Mouse (Mus musculus) kidney, embryonic 14.5 days (tissue): ENCODE data around the gene Actb. TPM values are rescaled to one million over a fixed set of nuclear protein-coding genes. Genes with fewer than 3 reads are reported as not detected.
A peak's percentile ranks its signal among the peaks of the same experiment; 100 is the strongest.

ENCODE experiments used
- ATAC-seq: fragments of 200-750 bp; cut with Nextera tagmentation; 2 replicates; pipeline ENCODE4 v1.8.0; 2017; ENCODE audit warnings: moderate number of reproducible peaks, mild to moderate bottlenecking, moderate TSS enrichment, moderate library complexity; ENCODE audit not compliant: low FRiP score, low TSS enrichment
- H3K27ac ChIP-seq: fragments of 300-500 bp; sonication (generic); 2 replicates; pipeline ENCODE4 v1.5.1; 2014; ENCODE audit warnings: low read depth, mild to moderate bottlenecking, low read length, moderate library complexity, mixed read lengths
- H3K27me3 ChIP-seq: fragments of 300-500 bp; sonication (generic); 2 replicates; pipeline ENCODE4 v1.6.1; 2014; ENCODE audit warnings: mild to moderate bottlenecking, low read length; ENCODE audit not compliant: control insufficient read depth, insufficient read depth
- H3K36me3 ChIP-seq: fragments of 300-500 bp; sonication (generic); 2 replicates; pipeline ENCODE4 v1.6.1; 2014; ENCODE audit warnings: low read length, mixed read lengths; ENCODE audit not compliant: control insufficient read depth, insufficient read depth
- H3K4me1 ChIP-seq: fragments of 300-500 bp; sonication (generic); 2 replicates; pipeline ENCODE4 v1.6.1; 2014; ENCODE audit warnings: low read length, mixed read lengths; ENCODE audit not compliant: control insufficient read depth, insufficient read depth
- H3K4me2 ChIP-seq: fragments of 300-500 bp; sonication (generic); replicated peaks from 2 replicates; pipeline ENCODE4 v1.6.1; 2014; ENCODE audit warnings: low read depth, mild to moderate bottlenecking, low read length
- H3K4me3 ChIP-seq: fragments of 300-500 bp; sonication (generic); 2 replicates; pipeline ENCODE4 v1.5.1; 2014; ENCODE audit warnings: mild to moderate bottlenecking, low read length
- H3K9ac ChIP-seq: fragments of 300-500 bp; sonication (generic); 2 replicates; pipeline ENCODE4 v1.6.1; 2014; ENCODE audit warnings: low read depth, mild to moderate bottlenecking, low read length, moderate library complexity
- H3K9me3 ChIP-seq: fragments of 300-500 bp; sonication (generic); 2 replicates; pipeline ENCODE4 v1.6.1; 2016; ENCODE audit warnings: low read length; ENCODE audit not compliant: control insufficient read depth
- WGBS: fragments of 180-500 bp; shearing (Covaris S2); extraction: QIAGEN DNeasy Blood & Tissue Kit; methylation state at CpG from one replicate; pipeline ENCODE4 v1.1.7; 2014; 5-methylcytosine and 5-hydroxymethylcytosine counted together
- polyA plus RNA-seq: library from polyadenylated mRNA; unstranded; fragments of >200 nt; fragmentation: Nextera tagmentation; extraction: Ambion mirVana; gene quantifications from 2 replicates; pipeline ENCODE4 v1.2.1, GENCODE M21; 2014

The Actb gene
- polyA plus RNA-seq, 1 experiment from 2014 or later = 14,375 TPM

- H3K27ac ChIP-seq = peak overlapping the region; percentile 73
- H3K9ac ChIP-seq = no peak overlapping the region
- 50% methylated on average over 3 of the region's 3 CpGs for WGBS
- H3K36me3 ChIP-seq = no peaks in the 10 kb centered on the region
- no peaks in the 10 kb centered on the region for H3K27me3 ChIP-seq
- peaks cover 22% of the 10 kb centered on the region for H3K4me1 ChIP-seq
- no peak overlapping the region for H3K4me3 ChIP-seq
- no peaks in the 10 kb centered on the region for H3K9me3 ChIP-seq
- 0 out of 2 replicates have a peak overlapping the region, but pooled peaks have one; percentile 26 for H3K4me2 ChIP-seq
- ATAC-seq = no peak
Measured at GRCm38 (mm10) chr5:142926940-142927228, 20.3 kb upstream of the Actb start.

- Histone ChIP-seq H3K4me2 (peak overlapping the region; percentile 26; the same call in 1 of the 2 replicates), H3K27me3 (no peaks in the 10 kb centered on the region), H3K4me3 (no peak overlapping the region), H3K4me1 (peaks cover 22% of the 10 kb centered on the region), H3K9ac (no peak overlapping the region), H3K9me3 (no peaks in the 10 kb centered on the region), H3K36me3 (no peaks in the 10 kb centered on the region), H3K27ac (peak overlapping the region; percentile 73)
- peak; percentile 58 for ATAC-seq
- WGBS = 10% methylated on average over 13 of the region's 13 CpGs
Measured at GRCm38 (mm10) chr5:142926204-142926939, 19.8 kb upstream of the Actb start.

GRCm38 (mm10) chr5:142924336-142924959 is 17.9 kb upstream of the Actb start:
- H3K4me1 ChIP-seq = peaks cover 30% of the 10 kb centered on the region

GRCm38 (mm10) chr5:142923781-142924180 is 17.2 kb upstream of the Actb start:
- no peak for ATAC-seq
- Histone ChIP-seq H3K27me3 (no peaks in the 10 kb centered on the region), H3K4me3 (no peak overlapping the region), H3K36me3 (no peaks in the 10 kb centered on the region), H3K4me1 (peaks cover 28% of the 10 kb centered on the region), H3K9ac (no peak overlapping the region), H3K27ac (no peak overlapping the region), H3K9me3 (no peaks in the 10 kb centered on the region), H3K4me2 (no peak overlapping the region)
- 87% methylated on average over 3 of the region's 3 CpGs for WGBS

More at GRCm38 (mm10) chr5:142924336-142924959, 17.9 kb upstream of the Actb start:
- 78% methylated on average over 12 of the region's 12 CpGs for WGBS
- Histone ChIP-seq H3K9me3 (no peaks in the 10 kb centered on the region), H3K36me3 (no peaks in the 10 kb centered on the region), H3K4me2 (no peak overlapping the region), H3K27me3 (no peaks in the 10 kb centered on the region), H3K27ac (no peak overlapping the region), H3K9ac (no peak overlapping the region), H3K4me3 (no peak overlapping the region)
- no peak for ATAC-seq

GRCm38 (mm10) chr5:142922251-142922650 is 15.7 kb upstream of the Actb start:
- no peak for ATAC-seq
- Histone ChIP-seq H3K9me3 (no peaks in the 10 kb centered on the region), H3K36me3 (no peaks in the 10 kb centered on the region), H3K4me1 (peaks cover 24% of the 10 kb centered on the region), H3K27ac (no peak overlapping the region), H3K9ac (no peak overlapping the region), H3K4me2 (no peak overlapping the region), H3K4me3 (no peak overlapping the region), H3K27me3 (no peaks in the 10 kb centered on the region)
- 85% methylated on average over 5 of the region's 5 CpGs for WGBS

GRCm38 (mm10) chr5:142921074-142921459 is 14.5 kb upstream of the Actb start:
- H3K4me2 ChIP-seq = no peak overlapping the region
- no peaks in the 10 kb centered on the region for H3K36me3 ChIP-seq
- H3K27me3 ChIP-seq = no peaks in the 10 kb centered on the region
- H3K27ac ChIP-seq = peak overlapping the region; percentile 48; the same call in 1 of the 2 replicates
- no peaks in the 10 kb centered on the region for H3K9me3 ChIP-seq
- H3K4me3 ChIP-seq = no peak overlapping the region
- WGBS = 60% methylated on average over 6 of the region's 6 CpGs
- no peak overlapping the region for H3K9ac ChIP-seq
- ATAC-seq = no peak
- H3K4me1 ChIP-seq = peaks cover 13% of the 10 kb centered on the region

- H3K9me3 ChIP-seq = no peaks in the 10 kb centered on the region
- 51% methylated on average over 8 of the region's 8 CpGs for WGBS
- H3K4me2 ChIP-seq = no peak overlapping the region
- peaks cover 7% of the 10 kb centered on the region; the same call in 1 of the 2 replicates for H3K4me1 ChIP-seq
- no peak overlapping the region for H3K4me3 ChIP-seq
- peak overlapping the region; percentile 48; the same call in 1 of the 2 replicates for H3K27ac ChIP-seq
- H3K9ac ChIP-seq = no peak overlapping the region
- no peaks in the 10 kb centered on the region for H3K27me3 ChIP-seq
- peak; percentile 80; the same call in 1 of the 2 replicates for ATAC-seq
- no peaks in the 10 kb centered on the region for H3K36me3 ChIP-seq
Measured at GRCm38 (mm10) chr5:142920311-142921073, 13.9 kb upstream of the Actb start.

GRCm38 (mm10) chr5:142917402-142917801 is 10.8 kb upstream of the Actb start:
- Histone ChIP-seq H3K36me3 (no peaks in the 10 kb centered on the region), H3K4me2 (no peak overlapping the region), H3K27ac (no peak overlapping the region), H3K9ac (no peak overlapping the region), H3K4me1 (peaks cover 7% of the 10 kb centered on the region; the same call in 1 of the 2 replicates), H3K9me3 (no peaks in the 10 kb centered on the region), H3K4me3 (no peak overlapping the region), H3K27me3 (no peaks in the 10 kb centered on the region)
- WGBS = 94% methylated on average over 8 of the region's 8 CpGs
- ATAC-seq = no peak

GRCm38 (mm10) chr5:142916593-142916992 is 10.0 kb upstream of the Actb start:
- Histone ChIP-seq H3K4me1 (peaks cover 7% of the 10 kb centered on the region; the same call in 1 of the 2 replicates), H3K36me3 (no peaks in the 10 kb centered on the region), H3K9me3 (no peaks in the 10 kb centered on the region), H3K27me3 (no peaks in the 10 kb centered on the region), H3K4me3 (no peak overlapping the region), H3K9ac (no peak overlapping the region), H3K4me2 (no peak overlapping the region), H3K27ac (no peak overlapping the region)
- 73% methylated on average over 7 of the region's 7 CpGs for WGBS
- no peak for ATAC-seq
